Comparison of ENCODE assay signal across 13 mouse cellular contexts in the genomic region with DNA sequence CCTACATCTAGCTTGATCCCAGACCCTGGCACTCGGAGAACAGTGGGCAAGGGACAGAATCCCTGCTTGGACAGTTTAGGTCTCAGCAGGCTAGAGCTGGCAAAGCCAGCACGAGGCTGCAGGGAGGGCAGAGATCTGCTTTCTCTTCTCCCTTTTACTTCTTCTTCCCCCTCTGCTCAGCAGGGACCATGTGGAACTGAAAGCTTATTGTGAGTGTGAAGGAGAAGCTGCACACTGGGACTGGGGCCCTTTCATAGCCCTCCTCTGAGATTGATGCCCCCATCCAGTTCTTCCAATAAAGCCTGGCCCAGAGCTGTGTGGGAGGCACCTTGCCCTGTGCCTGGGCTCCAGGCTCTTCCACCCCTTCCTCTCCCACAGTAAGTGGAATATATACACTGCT. TPM values are rescaled to one million over a fixed set of nuclear protein-coding genes. Genes with fewer than 3 reads are reported as not detected.
A peak's percentile ranks its signal among the peaks of the same experiment; 100 is the strongest.
DNase-seq lines count a peak whose midpoint lies in the region; ATAC-seq and TF ChIP-seq lines count a peak whose summit lies in the region.
"Had no signal": no experiment of that assay in that cellular context is flagged by ENCODE, and none has a peak within 500 bp of the region (broad histone marks: within the 10 kb centered on the region; RNA-seq: fewer than 3 reads in every experiment).

No protein-coding gene starts in this region.

- no peak for TF ChIP-seq EP300 in heart, adult 2 months (IDR thresholded peaks at IDR 0.05; ENCODE audit: insufficient read depth, low read depth, low read length)

- ATAC-seq in lung, embryonic 15.5 days (ENCODE audit: borderline replicate concordance, extremely low read depth, low FRiP score, low TSS enrichment), result no peak
- peak; percentile 55 for ATAC-seq in common myeloid progenitor, adult 5-6 weeks (replicated peaks; ENCODE audit: low read depth, poor library complexity, severe bottlenecking)
- ATAC-seq: inflammation-experienced regulatory T-cells, adult 6 months had no signal

- H3K9me3 ChIP-seq in lung, embryonic 15.5 days, result no peaks in the 10 kb centered on the region
- H3K9me3 ChIP-seq: neural tube, embryonic 12.5 days had no signal

- H3K4me3 ChIP-seq in heart, adult 2 months, result no peak overlapping the region
- no peak overlapping the region for H3K4me3 ChIP-seq in lung, embryonic 15.5 days
- no peak overlapping the region for H3K4me3 ChIP-seq in small intestine, adult 2 months (ENCODE audit: low read depth, low read length)
- H3K4me3 ChIP-seq: erythroblast, embryonic 14.5 days; neural tube, embryonic 12.5 days had no signal

- no peaks in the 10 kb centered on the region for H3K36me3 ChIP-seq in heart, adult 2 months (ENCODE audit: control insufficient read depth, insufficient read depth, low read length)
- H3K36me3 ChIP-seq in lung, embryonic 15.5 days, result no peaks in the 10 kb centered on the region
- 0 out of 2 replicates have a peak, but pooled peaks cover under 1% of the 10 kb centered on the region for H3K36me3 ChIP-seq in small intestine, adult 2 months (ENCODE audit: control insufficient read depth, insufficient read depth, low read length)
- H3K36me3 ChIP-seq: neural tube, embryonic 12.5 days had no signal

- no peak overlapping the region for H3K27ac ChIP-seq in heart, adult 2 months
- peak overlapping the region; percentile 26; the same call in 1 of the 2 replicates for H3K27ac ChIP-seq in lung, embryonic 15.5 days
- H3K27ac ChIP-seq in small intestine, adult 2 months (ENCODE audit: insufficient read depth, low read depth, low read length), result peak overlapping the region; percentile 18; the same call in 1 of the 2 replicates
- H3K27ac ChIP-seq: kidney, postnatal 0 days; neural tube, embryonic 12.5 days had no signal

- intact Hi-C loops in heart, adult 2 months (cut with DNase I), result loop anchor here (1.0 kb wide), 1 partner anchor 21 kb away; no protein-coding TSS in a partner anchor
- intact Hi-C loops in heart, postnatal 14 days (cut with DNase I), result no loop called here

- H3K4me2 ChIP-seq in lung, embryonic 15.5 days, result no peak overlapping the region
- H3K4me2 ChIP-seq: neural tube, embryonic 12.5 days had no signal

- peak; percentile 26 to 41 for DNase-seq in heart, adult 2 months
- no peak for DNase-seq in heart, postnatal 14 days
- no peak for DNase-seq in lung, adult 18-20 months
- DNase-seq in yolk sac, embryonic 10.5 days (ENCODE audit: low spot score), result no peak
- no peak for DNase-seq in ovary, postnatal 10 days (ENCODE audit: low spot score)
- DNase-seq: lung, adult 2 months had no signal

- H3K4me1 ChIP-seq in heart, adult 2 months (ENCODE audit: control insufficient read depth, insufficient read depth, low read length), result peaks cover 4% of the 10 kb centered on the region
- H3K4me1 ChIP-seq in lung, embryonic 15.5 days, result peaks cover 29% of the 10 kb centered on the region
- no peaks in the 10 kb centered on the region for H3K4me1 ChIP-seq in small intestine, adult 2 months (ENCODE audit: control insufficient read depth, insufficient read depth, insufficient read length, low read length)

- no peak for TF ChIP-seq CTCF in heart, adult 2 months (IDR thresholded peaks at IDR 0.05)
- no peak for TF ChIP-seq CTCF in small intestine, adult 2 months (IDR thresholded peaks at IDR 0.05; ENCODE audit: extremely low read depth, insufficient read length, insufficient replicate concordance, low read depth, low read length)

- no peaks in the 10 kb centered on the region for H3K79me2 ChIP-seq in heart, adult 2 months (replicated peaks; ENCODE audit: control insufficient read depth, insufficient read depth, low read length)

- no peaks in the 10 kb centered on the region for H3K27me3 ChIP-seq in heart, adult 2 months (ENCODE audit: control insufficient read depth, insufficient read depth, low read length)
- no peaks in the 10 kb centered on the region for H3K27me3 ChIP-seq in lung, embryonic 15.5 days
- no peaks in the 10 kb centered on the region for H3K27me3 ChIP-seq in small intestine, adult 2 months (ENCODE audit: control insufficient read depth, insufficient read depth, low read length)
- H3K27me3 ChIP-seq: neural tube, embryonic 12.5 days had no signal

- WGBS in heart, adult 2 months, result 73% methylated on average over 2 of the region's 2 CpGs
- WGBS in lung, embryonic 15.5 days, result 62% methylated on average over 2 of the region's 2 CpGs
- WGBS in small intestine, adult 2 months, result 62% methylated on average over 2 of the region's 2 CpGs

- H3K9ac ChIP-seq in heart, adult 2 months (ENCODE audit: low read depth, low read length), result no peak overlapping the region
- no peak overlapping the region for H3K9ac ChIP-seq in lung, embryonic 15.5 days
- H3K9ac ChIP-seq: neural tube, embryonic 12.5 days had no signal

- TF ChIP-seq POLR2A in heart, adult 2 months (IDR thresholded peaks at IDR 0.05; ENCODE audit: insufficient read depth, low read depth, low read length), result no peak
- TF ChIP-seq POLR2A in small intestine, adult 2 months (IDR thresholded peaks at IDR 0.05; ENCODE audit: low read depth, low read length), result no peak

RNA-seq across cellular contexts. Expression of gene Arhgef17, which starts 12.4 kb away (rescaled TPM):
- 10 to 100 TPM; 26.2 to 28.4 TPM for total RNA-seq in heart, adult 2 months (2021)
- 23.4 and 28.9 TPM in 2 replicates for polyA plus RNA-seq in heart, adult 2 months (2012; rRNA removed)
- total RNA-seq in heart, postnatal 14 days (2021), result 10 to 100 TPM; 30.3 to 31.6 TPM
- 10.8 TPM in 2 replicates for polyA plus RNA-seq in lung, embryonic 15.5 days (2015; fragmentation: Nextera tagmentation; extraction: Ambion mirVana)
- total RNA-seq in common myeloid progenitor, adult 5-6 weeks (2017), result 0.05 and 0.59 TPM in 2 replicates
- 6.8 and 8.0 TPM in 2 replicates for polyA plus RNA-seq in small intestine, adult 2 months (2012; rRNA removed)
- polyA plus RNA-seq: inflammation-experienced regulatory T-cells, adult 6 months had no signal

RNA-seq across cellular contexts. Expression of gene P2ry6, which starts 30.1 kb away (rescaled TPM):
- 1 to 10 TPM; 3.6 to 4.2 TPM for total RNA-seq in heart, adult 2 months (2021)
- polyA plus RNA-seq in heart, adult 2 months (2012; rRNA removed), result 9.6 and 11.1 TPM in 2 replicates
- total RNA-seq in heart, postnatal 14 days (2021), result 1 to 10 TPM; 4.1 to 4.5 TPM
- 9.6 and 9.9 TPM in 2 replicates for polyA plus RNA-seq in lung, embryonic 15.5 days (2015; fragmentation: Nextera tagmentation; extraction: Ambion mirVana)
- total RNA-seq in common myeloid progenitor, adult 5-6 weeks (2017), result not detected in 2 replicates
- polyA plus RNA-seq in small intestine, adult 2 months (2012; rRNA removed), result 19.4 and 27.8 TPM in 2 replicates

Comparison
In these comparisons a context has a peak if more than half of its experiments do, and no peak if none do; other contexts are left out.
1. DNase-seq: peak in heart, adult 2 months (2 of 2); none in heart, postnatal 14 days (0 of 2), lung, adult 18-20 months (0 of 2), yolk sac, embryonic 10.5 days (single experiment) and ovary, postnatal 10 days (single experiment).
2. RNA of gene Arhgef17, which starts 12.4 kb away (total RNA-seq): 30.3 to 31.6 TPM in heart, postnatal 14 days and 26.2 to 28.4 TPM in heart, adult 2 months; 0.05 to 0.59 TPM in common myeloid progenitor, adult 5-6 weeks; every median in the first group is over 10 times any median in the second.